Mouse (Mus musculus): ENCODE measurements around the gene Arhgap23. TPM values are rescaled to one million over a fixed set of nuclear protein-coding genes. Genes with fewer than 3 reads are reported as not detected.
A peak's percentile ranks its signal among the peaks of the same experiment; 100 is the strongest.

Gene Arhgap23
- total and polyA plus RNA-seq, 2 experiments = 2.8 to 13.6 TPM

- 91% methylated on average over 11 of the region's 11 CpGs for WGBS
- Histone ChIP-seq H3K27ac (replicated peaks; ENCODE audit: insufficient read depth, low read depth, low read length) (no peak overlapping the region), H3K4me3 (ENCODE audit: insufficient read depth, low read depth, low read length) (no peak overlapping the region), H3K27me3 (ENCODE audit: control insufficient read depth, insufficient read depth, low read length) (no peaks in the 10 kb centered on the region), H3K79me2 (ENCODE audit: control insufficient read depth, insufficient read depth, low read length) (no peaks in the 10 kb centered on the region), H3K36me3 (ENCODE audit: control insufficient read depth, insufficient read depth, low read length) (peaks cover 23% of the 10 kb centered on the region), H3K4me1 (ENCODE audit: control insufficient read depth, insufficient read depth, low read length) (no peaks in the 10 kb centered on the region), H3K9ac (ENCODE audit: low read depth, low read length) (no peak overlapping the region)
- TF ChIP-seq POLR2A (IDR thresholded peaks at IDR 0.05; ENCODE audit: extremely low read depth, insufficient read depth, low read length) (no peak), CTCF (IDR thresholded peaks at IDR 0.05; ENCODE audit: low read depth, low read length) (no peak)
- DNase-seq (ENCODE audit: extremely low read depth, low read depth, low spot score) = no peak
These were observed 21.7 kb upstream of the Arhgap23 start for GRCm38 (mm10) chr11:97393658-97394057.

GRCm38 (mm10) chr11:97394146-97394545 lies 21.2 kb upstream of the Arhgap23 start:
- Histone ChIP-seq H3K36me3 (ENCODE audit: control insufficient read depth, insufficient read depth, low read length) (peaks cover 18% of the 10 kb centered on the region), H3K9ac (ENCODE audit: low read depth, low read length) (no peak overlapping the region)
- 71% methylated on average over 11 of the region's 11 CpGs for WGBS

GRCm38 (mm10) chr11:97398506-97398905 lies 16.8 kb upstream of the Arhgap23 start:
- no peaks in the 10 kb centered on the region for H3K4me1 ChIP-seq (ENCODE audit: control insufficient read depth, insufficient read depth, low read length)
- no peaks in the 10 kb centered on the region; the same call in 1 of the 2 replicates for H3K36me3 ChIP-seq (ENCODE audit: control insufficient read depth, insufficient read depth, low read length)
- no peak overlapping the region for H3K4me3 ChIP-seq (ENCODE audit: insufficient read depth, low read depth, low read length)
- TF ChIP-seq POLR2A (IDR thresholded peaks at IDR 0.05; ENCODE audit: extremely low read depth, insufficient read depth, low read length) (no peak), CTCF (IDR thresholded peaks at IDR 0.05; ENCODE audit: low read depth, low read length) (no peak)
- no peaks in the 10 kb centered on the region for H3K27me3 ChIP-seq (ENCODE audit: control insufficient read depth, insufficient read depth, low read length)
- no peaks in the 10 kb centered on the region for H3K79me2 ChIP-seq (ENCODE audit: control insufficient read depth, insufficient read depth, low read length)
- DNase-seq (ENCODE audit: extremely low read depth, low read depth, low spot score) = no peak
- H3K9ac ChIP-seq (ENCODE audit: low read depth, low read length) = no peak overlapping the region
- WGBS = 86% methylated on average over 2 of the region's 2 CpGs
- H3K27ac ChIP-seq (replicated peaks; ENCODE audit: insufficient read depth, low read depth, low read length) = no peak overlapping the region

More at GRCm38 (mm10) chr11:97394146-97394545, 21.2 kb upstream of the Arhgap23 start:
- DNase-seq (ENCODE audit: extremely low read depth, low read depth, low spot score) = no peak
- Histone ChIP-seq H3K27me3 (ENCODE audit: control insufficient read depth, insufficient read depth, low read length) (no peaks in the 10 kb centered on the region), H3K79me2 (ENCODE audit: control insufficient read depth, insufficient read depth, low read length) (no peaks in the 10 kb centered on the region), H3K4me3 (ENCODE audit: insufficient read depth, low read depth, low read length) (no peak overlapping the region), H3K4me1 (ENCODE audit: control insufficient read depth, insufficient read depth, low read length) (no peaks in the 10 kb centered on the region), H3K27ac (replicated peaks; ENCODE audit: insufficient read depth, low read depth, low read length) (no peak overlapping the region)
- no peak for TF ChIP-seq CTCF (IDR thresholded peaks at IDR 0.05; ENCODE audit: low read depth, low read length)
- no peak for TF ChIP-seq POLR2A (IDR thresholded peaks at IDR 0.05; ENCODE audit: extremely low read depth, insufficient read depth, low read length)

GRCm38 (mm10) chr11:97399958-97400710 lies 15.2 kb upstream of the Arhgap23 start:
- TF ChIP-seq CTCF (IDR thresholded peaks at IDR 0.05; ENCODE audit: low read depth, low read length) (peak; percentile 99), POLR2A (IDR thresholded peaks at IDR 0.05; ENCODE audit: extremely low read depth, insufficient read depth, low read length) (no peak)
- peak; percentile 44 for DNase-seq (ENCODE audit: extremely low read depth, low read depth, low spot score)
- Histone ChIP-seq H3K27me3 (ENCODE audit: control insufficient read depth, insufficient read depth, low read length) (no peaks in the 10 kb centered on the region), H3K27ac (replicated peaks; ENCODE audit: insufficient read depth, low read depth, low read length) (no peak overlapping the region), H3K79me2 (ENCODE audit: control insufficient read depth, insufficient read depth, low read length) (no peaks in the 10 kb centered on the region), H3K9ac (ENCODE audit: low read depth, low read length) (no peak overlapping the region), H3K4me3 (ENCODE audit: insufficient read depth, low read depth, low read length) (peak overlapping the region; percentile 8; the same call in 1 of the 2 replicates), H3K36me3 (ENCODE audit: control insufficient read depth, insufficient read depth, low read length) (no peaks in the 10 kb centered on the region), H3K4me1 (ENCODE audit: control insufficient read depth, insufficient read depth, low read length) (peaks cover 7% of the 10 kb centered on the region)
- 4% methylated on average over 23 of the region's 23 CpGs for WGBS

- Histone ChIP-seq H3K4me1 (ENCODE audit: control insufficient read depth, insufficient read depth, low read length) (peaks cover 14% of the 10 kb centered on the region), H3K79me2 (ENCODE audit: control insufficient read depth, insufficient read depth, low read length) (no peaks in the 10 kb centered on the region), H3K27ac (replicated peaks; ENCODE audit: insufficient read depth, low read depth, low read length) (no peak overlapping the region), H3K4me3 (ENCODE audit: insufficient read depth, low read depth, low read length) (no peak overlapping the region), H3K36me3 (ENCODE audit: control insufficient read depth, insufficient read depth, low read length) (no peaks in the 10 kb centered on the region), H3K9ac (ENCODE audit: low read depth, low read length) (no peak overlapping the region), H3K27me3 (ENCODE audit: control insufficient read depth, insufficient read depth, low read length) (no peaks in the 10 kb centered on the region)
- 12% methylated on average over 6 of the region's 6 CpGs for WGBS
- peak; percentile 47 for DNase-seq (ENCODE audit: extremely low read depth, low read depth, low spot score)
- TF ChIP-seq CTCF (IDR thresholded peaks at IDR 0.05; ENCODE audit: low read depth, low read length) (no peak), POLR2A (IDR thresholded peaks at IDR 0.05; ENCODE audit: extremely low read depth, insufficient read depth, low read length) (no peak)
These were observed 14.3 kb upstream of the Arhgap23 start for GRCm38 (mm10) chr11:97401082-97401481.

All from liver, adult 2 months (tissue).